Mouse (Mus musculus): ENCODE data around the gene Igfbpl1.

Gene Igfbpl1

DNA sequence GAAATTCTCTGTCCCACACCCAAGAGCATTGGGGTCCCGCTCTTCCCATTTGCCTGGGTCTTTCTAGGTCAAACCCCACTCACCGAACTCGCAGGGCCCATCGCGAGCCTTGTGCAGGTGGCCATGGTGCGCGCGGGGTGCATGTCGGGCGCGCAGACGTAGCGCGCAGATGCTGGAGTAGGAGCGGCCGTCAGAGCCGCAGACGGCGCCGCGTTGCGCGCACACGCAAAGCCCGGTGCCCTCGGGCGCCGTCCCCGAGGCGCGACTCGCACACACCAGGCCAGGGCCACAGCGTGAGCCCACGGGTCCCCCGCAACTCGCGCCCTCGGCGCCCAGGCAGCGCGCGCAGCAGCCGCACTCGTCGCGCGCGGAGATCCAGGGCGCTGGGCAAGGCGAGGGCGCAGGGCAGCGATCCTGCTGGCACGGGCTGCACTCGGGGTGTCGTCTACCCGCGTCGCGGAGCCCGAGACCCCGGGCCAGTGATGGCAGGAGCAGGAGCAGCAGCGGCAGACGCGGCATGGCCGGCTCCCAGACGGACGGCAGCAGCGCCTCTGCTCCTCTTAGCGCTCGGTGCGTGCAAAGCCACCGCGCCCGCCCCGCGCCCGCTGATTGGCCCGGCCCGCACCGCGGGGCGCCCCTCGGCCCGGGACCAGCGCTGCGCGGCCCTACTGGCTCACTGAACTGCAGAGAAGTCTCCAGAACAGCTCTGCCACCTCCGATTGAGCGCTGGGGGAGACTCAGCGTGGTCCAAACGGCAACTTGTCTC is at the start of gene Igfbpl1:
Gene Igfbpl1, minus strand, starts transcription at position 649 of the 766 bp plus-strand sequence.
- DNase-seq (ENCODE audit: low read depth): no peak

GRCm38 (mm10) chr4:45872147-45872546 is 45.4 kb upstream of the Igfbpl1 start:
- no peak for DNase-seq (ENCODE audit: low read depth)

GRCm38 (mm10) chr4:45869021-45869815 is 42.5 kb upstream of the Igfbpl1 start:
- no peak for DNase-seq (ENCODE audit: low read depth)

- no peak for DNase-seq (ENCODE audit: low read depth)
Observed at GRCm38 (mm10) chr4:45867416-45867815, 40.7 kb upstream of the Igfbpl1 start.

GRCm38 (mm10) chr4:45861160-45861559 is 34.4 kb upstream of the Igfbpl1 start:
- no peak for DNase-seq (ENCODE audit: low read depth)

- DNase-seq (ENCODE audit: low read depth): peak; percentile 19
Observed at GRCm38 (mm10) chr4:45855803-45856424, 29.2 kb upstream of the Igfbpl1 start.

- no peak for DNase-seq (ENCODE audit: low read depth)
Observed at GRCm38 (mm10) chr4:45853496-45854246, 26.9 kb upstream of the Igfbpl1 start.

GRCm38 (mm10) chr4:45851640-45852051 is 24.9 kb upstream of the Igfbpl1 start:
- DNase-seq (ENCODE audit: low read depth): no peak

- DNase-seq (ENCODE audit: low read depth): no peak
Observed at GRCm38 (mm10) chr4:45849419-45849818, 22.7 kb upstream of the Igfbpl1 start.

GRCm38 (mm10) chr4:45848825-45849156 is 22.1 kb upstream of the Igfbpl1 start:
- DNase-seq (ENCODE audit: low read depth): no peak

- DNase-seq (ENCODE audit: low read depth): no peak
Observed at GRCm38 (mm10) chr4:45848109-45848824, 21.5 kb upstream of the Igfbpl1 start, which contains the start of gene Stra6l. TSS of gene Stra6l (plus strand) at chr4:45848664.

DNA sequence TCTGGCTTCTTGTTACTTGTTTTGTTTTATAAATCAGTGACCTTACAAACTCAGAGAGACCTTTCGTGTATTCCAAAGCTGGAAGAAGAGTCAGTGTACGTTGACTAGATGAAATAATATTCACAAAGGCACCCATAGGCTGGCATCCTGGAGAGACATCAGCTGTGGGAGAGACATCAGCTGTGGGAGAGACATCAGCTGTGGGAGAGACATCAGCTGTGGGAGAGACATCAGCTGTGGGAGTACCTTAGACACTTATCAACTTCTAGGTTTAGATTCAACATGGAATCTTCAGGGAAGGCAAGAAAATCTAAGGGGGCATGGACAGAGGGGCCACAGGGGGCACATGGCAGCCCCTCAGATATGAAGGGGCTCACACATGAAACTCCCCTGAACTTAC is 19.5 kb upstream of the Igfbpl1 start:
- no peak for DNase-seq (ENCODE audit: low read depth)

DNA sequence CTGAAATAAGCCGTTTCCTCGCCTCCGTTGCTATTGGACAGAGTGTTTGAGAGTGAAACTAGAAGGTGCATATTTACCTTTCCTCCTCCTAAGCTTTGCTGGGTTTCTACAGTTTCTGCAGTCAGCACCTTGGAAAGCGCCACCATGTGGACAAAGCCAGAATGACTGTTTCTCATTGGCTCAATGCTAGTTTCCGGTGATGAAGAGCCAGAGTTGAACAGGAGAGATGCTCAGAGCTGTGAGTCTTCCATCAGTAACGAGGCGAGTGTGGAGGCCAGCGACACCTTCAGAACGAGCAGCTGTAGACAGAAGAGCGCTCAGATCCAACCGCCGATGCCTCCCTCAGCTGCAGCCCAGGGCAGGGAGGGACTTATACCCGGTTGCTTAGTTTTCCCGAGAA is 17.6 kb upstream of the Igfbpl1 start:
- DNase-seq (ENCODE audit: low read depth): peak; percentile 32

- no peak for DNase-seq (ENCODE audit: low read depth)
Observed at GRCm38 (mm10) chr4:45833461-45833860, 6.7 kb upstream of the Igfbpl1 start.

GRCm38 (mm10) chr4:45831996-45832395 is 5.3 kb upstream of the Igfbpl1 start:
- no peak for DNase-seq (ENCODE audit: low read depth)

DNA sequence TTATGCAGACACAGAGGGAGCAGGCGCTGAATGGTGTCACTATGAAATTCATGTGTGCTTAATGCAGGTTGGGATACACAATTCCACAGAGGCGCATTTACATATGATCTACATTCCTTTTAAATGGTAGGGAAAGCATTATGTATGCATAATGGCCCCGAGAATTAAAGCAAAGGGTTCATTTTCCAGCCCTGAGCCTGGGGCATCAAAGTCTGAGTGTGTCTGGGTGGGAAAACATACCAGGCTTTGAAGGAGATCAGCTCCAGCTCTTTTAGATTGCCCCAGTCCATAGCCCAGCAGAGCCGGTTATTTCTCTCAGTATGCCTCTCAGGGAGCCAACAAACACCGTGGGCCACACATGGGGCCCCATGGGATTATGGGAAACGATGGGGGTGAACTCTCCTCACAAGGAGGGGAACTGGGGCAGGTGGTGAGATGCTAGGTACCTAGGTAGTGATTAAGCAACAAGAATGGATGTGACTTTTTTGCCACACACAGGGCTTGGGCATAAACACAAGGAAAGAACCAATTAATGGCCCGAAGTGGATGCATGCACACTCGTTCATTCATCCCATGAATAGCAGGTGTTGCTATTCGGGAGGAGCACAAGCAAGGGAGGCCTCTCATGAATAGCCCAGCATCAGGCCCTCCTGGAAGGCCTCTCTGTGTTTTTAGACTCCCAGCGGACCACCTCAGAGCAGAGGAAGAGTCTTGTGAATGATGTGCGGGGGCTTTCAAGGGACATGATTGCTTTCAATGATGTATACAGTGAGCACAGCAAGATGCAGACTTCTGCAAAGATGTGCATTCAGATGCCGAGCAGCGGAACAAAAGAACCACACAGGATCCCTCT is 3.4 kb upstream of the Igfbpl1 start:
- no peak for DNase-seq (ENCODE audit: low read depth)

- no peak for DNase-seq (ENCODE audit: low read depth)
Observed at GRCm38 (mm10) chr4:45824761-45825556, 1.8 kb downstream of the Igfbpl1 start.

DNA sequence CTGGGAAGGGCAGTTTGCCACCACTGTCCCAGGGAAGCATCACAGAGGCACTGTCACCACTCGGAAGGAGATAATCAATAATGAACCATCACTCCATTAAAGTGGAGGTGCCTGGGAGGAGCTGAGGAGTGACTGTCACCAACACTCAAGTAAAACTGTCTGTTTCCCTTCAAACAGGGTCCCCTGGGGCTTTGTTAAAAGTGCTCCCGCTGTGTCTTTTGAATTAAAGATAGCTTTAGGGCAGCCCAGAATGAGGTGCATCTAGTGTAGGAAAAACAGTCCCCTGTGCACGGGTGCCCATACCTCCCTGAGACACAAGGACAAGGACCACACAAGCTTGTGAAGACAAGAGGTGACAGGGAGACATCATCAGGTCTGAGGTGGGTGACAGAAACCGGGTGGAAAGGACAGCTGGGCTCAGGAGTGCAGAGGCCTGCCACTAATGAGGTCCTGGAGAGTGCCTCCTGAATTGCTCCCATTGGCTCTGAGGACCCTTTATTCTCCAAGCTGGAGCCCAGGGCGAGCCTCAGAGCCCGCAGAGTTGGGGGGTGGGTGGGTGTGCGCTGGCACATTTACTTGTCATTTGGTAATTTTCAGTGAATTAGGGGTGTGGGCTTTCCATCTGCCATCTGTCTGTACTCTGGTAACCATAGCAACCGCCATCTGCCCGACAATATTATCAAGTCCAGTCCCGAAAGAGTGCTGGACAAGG is 2.5 kb downstream of the Igfbpl1 start:
- DNase-seq (ENCODE audit: low read depth): no peak

Data from c-Kit-positive CD71-positive TER-119-negative erythroid progenitor cells, embryonic 14.5 days (primary cell).